Mouse (Mus musculus): ENCODE measurements around the gene Steap1.

GRCm38 (mm10) chr5:5693541-5693955 is 55.6 kb downstream of the Steap1 start:
- TF ChIP-seq CTCF (IDR thresholded peaks at IDR 0.05; ENCODE audit: extremely low read depth, insufficient read depth, insufficient read length, insufficient replicate concordance) (no peak), POLR2A (IDR thresholded peaks at IDR 0.05; ENCODE audit: low read depth, low read length) (no peak)

All from spleen, adult 2 months (tissue).